In genomic region chr1:193151134-193151533, GRCm38 (mm10) we compare ENCODE assay signal across 15 mouse cellular contexts. TPM values are rescaled to one million over a fixed set of nuclear protein-coding genes. Genes with fewer than 3 reads are reported as not detected.
DNase-seq lines count a peak whose midpoint lies in the region; ATAC-seq and TF ChIP-seq lines count a peak whose summit lies in the region.
"Had no signal": no experiment of that assay in that cellular context is flagged by ENCODE, and none has a peak within 500 bp of the region (broad histone marks: within the 10 kb centered on the region; RNA-seq: fewer than 3 reads in every experiment).

No protein-coding gene starts in this region.

- H3K4me3 ChIP-seq in forebrain, embryonic 16.5 days (replicated peaks; ENCODE audit: low read length) = no peak overlapping the region
- H3K4me3 ChIP-seq in forebrain, embryonic 13.5 days = no peak overlapping the region
- H3K4me3 ChIP-seq in hindbrain, embryonic 11.5 days (ENCODE audit: low read depth, low read length) = no peak overlapping the region
- no peak overlapping the region for H3K4me3 ChIP-seq in hindbrain, embryonic 12.5 days
- no peak overlapping the region for H3K4me3 ChIP-seq in lung, postnatal 0 days (ENCODE audit: low read depth, low read length)
- no peak overlapping the region for H3K4me3 ChIP-seq in embryonic facial prominence, embryonic 15.5 days (replicated peaks)
- H3K4me3 ChIP-seq in stomach, postnatal 0 days (ENCODE audit: low read depth, low read length) = no peak overlapping the region
- H3K4me3 ChIP-seq: heart, adult 2 months; intestine, embryonic 15.5 days; limb, embryonic 13.5 days had no signal

- no peak for TF ChIP-seq EP300 in lung, postnatal 0 days (IDR thresholded peaks at IDR 0.05)
- no peak for TF ChIP-seq EP300 in stomach, postnatal 0 days (optimal IDR thresholded peaks at IDR 0.05)

- peaks cover 10% of the 10 kb centered on the region for H3K4me1 ChIP-seq in forebrain, embryonic 16.5 days (replicated peaks; ENCODE audit: control insufficient read depth, insufficient read depth, low read length)
- peaks cover 4% of the 10 kb centered on the region for H3K4me1 ChIP-seq in forebrain, embryonic 13.5 days
- H3K4me1 ChIP-seq in hindbrain, embryonic 11.5 days (replicated peaks; ENCODE audit: control insufficient read depth, insufficient read depth, low read length) = 0 out of 2 replicates have a peak, but pooled peaks cover 3% of the 10 kb centered on the region
- H3K4me1 ChIP-seq in hindbrain, embryonic 12.5 days = peaks cover 8% of the 10 kb centered on the region; the same call in 1 of the 2 replicates
- no peaks in the 10 kb centered on the region for H3K4me1 ChIP-seq in lung, postnatal 0 days (ENCODE audit: insufficient read depth, low read depth, low read length)
- H3K4me1 ChIP-seq in embryonic facial prominence, embryonic 15.5 days = peaks cover 39% of the 10 kb centered on the region
- H3K4me1 ChIP-seq in stomach, postnatal 0 days (replicated peaks; ENCODE audit: control insufficient read depth, insufficient read depth) = no peaks in the 10 kb centered on the region; the same call in 1 of the 2 replicates

- H3K27me3 ChIP-seq in forebrain, embryonic 16.5 days (replicated peaks; ENCODE audit: control insufficient read depth, insufficient read depth, low read length) = peaks cover 30% of the 10 kb centered on the region
- peaks cover 42% of the 10 kb centered on the region for H3K27me3 ChIP-seq in forebrain, embryonic 13.5 days
- H3K27me3 ChIP-seq in hindbrain, embryonic 11.5 days (ENCODE audit: control insufficient read depth, insufficient read depth, low read length) = peaks cover 31% of the 10 kb centered on the region
- H3K27me3 ChIP-seq in hindbrain, embryonic 12.5 days = peaks cover 52% of the 10 kb centered on the region
- peaks cover 15% of the 10 kb centered on the region; the same call in 1 of the 2 replicates for H3K27me3 ChIP-seq in lung, postnatal 0 days (replicated peaks; ENCODE audit: insufficient read depth, low read length)
- peaks cover 23% of the 10 kb centered on the region for H3K27me3 ChIP-seq in embryonic facial prominence, embryonic 15.5 days
- H3K27me3 ChIP-seq in stomach, postnatal 0 days (ENCODE audit: control insufficient read depth, insufficient read depth, low read length) = no peaks in the 10 kb centered on the region

- H3K4me2 ChIP-seq in forebrain, embryonic 16.5 days (ENCODE audit: low read length) = no peak overlapping the region
- no peak overlapping the region for H3K4me2 ChIP-seq in forebrain, embryonic 13.5 days
- no peak overlapping the region for H3K4me2 ChIP-seq in hindbrain, embryonic 11.5 days (replicated peaks; ENCODE audit: low read depth, low read length)
- no peak overlapping the region for H3K4me2 ChIP-seq in hindbrain, embryonic 12.5 days (replicated peaks)
- no peak overlapping the region for H3K4me2 ChIP-seq in lung, postnatal 0 days (replicated peaks; ENCODE audit: low read depth, low read length)
- H3K4me2 ChIP-seq in embryonic facial prominence, embryonic 15.5 days (replicated peaks) = no peak overlapping the region
- no peak overlapping the region for H3K4me2 ChIP-seq in stomach, postnatal 0 days (replicated peaks; ENCODE audit: low read depth)
- H3K4me2 ChIP-seq: intestine, embryonic 15.5 days; limb, embryonic 13.5 days had no signal

- no peak for DNase-seq in hindbrain, embryonic 11.5 days (ENCODE audit: low spot score)
- peak; percentile 23 for DNase-seq in lung, postnatal 0 days (ENCODE audit: low spot score)
- no peak for DNase-seq in lung, postnatal 36 days
- DNase-seq in stomach, postnatal 0 days (ENCODE audit: low spot score) = no peak
- DNase-seq: adrenal gland, postnatal 36 days; heart, adult 2 months; kidney, postnatal 10 days; lung, adult 18-20 months; right cerebral cortex, postnatal 25 days had no signal

- H3K9ac ChIP-seq in forebrain, embryonic 16.5 days (replicated peaks; ENCODE audit: low read depth, low read length) = no peak overlapping the region
- H3K9ac ChIP-seq in forebrain, embryonic 13.5 days = no peak overlapping the region
- H3K9ac ChIP-seq in hindbrain, embryonic 11.5 days (ENCODE audit: low read depth, low read length) = no peak overlapping the region
- H3K9ac ChIP-seq in hindbrain, embryonic 12.5 days = no peak overlapping the region
- no peak overlapping the region for H3K9ac ChIP-seq in lung, postnatal 0 days (replicated peaks; ENCODE audit: low read depth)
- no peak overlapping the region for H3K9ac ChIP-seq in embryonic facial prominence, embryonic 15.5 days
- H3K9ac ChIP-seq in stomach, postnatal 0 days (ENCODE audit: low read length) = no peak overlapping the region
- H3K9ac ChIP-seq: intestine, embryonic 15.5 days; limb, embryonic 13.5 days had no signal

- H3K9me3 ChIP-seq in forebrain, embryonic 16.5 days (ENCODE audit: control insufficient read depth, low read length) = no peaks in the 10 kb centered on the region
- H3K9me3 ChIP-seq in forebrain, embryonic 13.5 days (replicated peaks) = no peaks in the 10 kb centered on the region
- H3K9me3 ChIP-seq in hindbrain, embryonic 11.5 days (ENCODE audit: control insufficient read depth, low read length) = no peaks in the 10 kb centered on the region
- no peaks in the 10 kb centered on the region for H3K9me3 ChIP-seq in hindbrain, embryonic 12.5 days (replicated peaks)
- H3K9me3 ChIP-seq in lung, postnatal 0 days (ENCODE audit: low read length) = no peaks in the 10 kb centered on the region
- H3K9me3 ChIP-seq in embryonic facial prominence, embryonic 15.5 days (replicated peaks) = no peaks in the 10 kb centered on the region
- no peaks in the 10 kb centered on the region for H3K9me3 ChIP-seq in stomach, postnatal 0 days (ENCODE audit: control insufficient read depth, low read length)
- H3K9me3 ChIP-seq: intestine, embryonic 15.5 days; limb, embryonic 13.5 days had no signal

- 34% methylated on average over 7 of the region's 7 CpGs for WGBS in forebrain, embryonic 16.5 days
- WGBS in forebrain, embryonic 13.5 days = 43% methylated on average over 7 of the region's 7 CpGs
- WGBS in hindbrain, embryonic 11.5 days = 48% methylated on average over 7 of the region's 7 CpGs
- 43% methylated on average over 7 of the region's 7 CpGs for WGBS in hindbrain, embryonic 12.5 days
- WGBS in lung, postnatal 0 days = 36% methylated on average over 7 of the region's 7 CpGs
- WGBS in embryonic facial prominence, embryonic 15.5 days = 24% methylated on average over 7 of the region's 7 CpGs
- 37% methylated on average over 7 of the region's 7 CpGs for WGBS in stomach, postnatal 0 days

- TF ChIP-seq CTCF in lung, postnatal 0 days (IDR thresholded peaks at IDR 0.05) = no peak
- TF ChIP-seq CTCF in stomach, postnatal 0 days (IDR thresholded peaks at IDR 0.05; ENCODE audit: low read depth) = no peak

- H3K36me3 ChIP-seq in forebrain, embryonic 16.5 days (ENCODE audit: control insufficient read depth, insufficient read depth) = no peaks in the 10 kb centered on the region
- no peaks in the 10 kb centered on the region for H3K36me3 ChIP-seq in forebrain, embryonic 13.5 days (ENCODE audit: poor library complexity, severe bottlenecking)
- H3K36me3 ChIP-seq in hindbrain, embryonic 11.5 days (ENCODE audit: control insufficient read depth, insufficient read depth, low read length) = no peaks in the 10 kb centered on the region
- H3K36me3 ChIP-seq in hindbrain, embryonic 12.5 days = no peaks in the 10 kb centered on the region
- no peaks in the 10 kb centered on the region for H3K36me3 ChIP-seq in lung, postnatal 0 days (ENCODE audit: insufficient read depth, low read length)
- H3K36me3 ChIP-seq in embryonic facial prominence, embryonic 15.5 days = no peaks in the 10 kb centered on the region
- H3K36me3 ChIP-seq in stomach, postnatal 0 days (ENCODE audit: control insufficient read depth, insufficient read depth, low read length) = no peaks in the 10 kb centered on the region
- H3K36me3 ChIP-seq: intestine, embryonic 15.5 days; limb, embryonic 13.5 days had no signal

- peak; percentile 28; the same call in 1 of the 2 replicates for ATAC-seq in forebrain, embryonic 16.5 days
- no peak for ATAC-seq in forebrain, embryonic 13.5 days
- 0 out of 2 replicates have a peak, but pooled peaks have one; percentile 27 for ATAC-seq in hindbrain, embryonic 11.5 days (ENCODE audit: low FRiP score)
- no peak for ATAC-seq in hindbrain, embryonic 12.5 days (ENCODE audit: low FRiP score)
- no peak for ATAC-seq in lung, postnatal 0 days
- ATAC-seq in embryonic facial prominence, embryonic 15.5 days (ENCODE audit: insufficient number of reproducible peaks, low FRiP score, low TSS enrichment, low read depth) = 0 out of 2 replicates have a peak, but pooled peaks have one; percentile 41
- ATAC-seq in stomach, postnatal 0 days (ENCODE audit: low FRiP score, low TSS enrichment) = no peak
- ATAC-seq: intestine, embryonic 15.5 days had no signal

- H3K27ac ChIP-seq in forebrain, embryonic 16.5 days (ENCODE audit: low read length) = no peak overlapping the region
- H3K27ac ChIP-seq in forebrain, embryonic 13.5 days = no peak overlapping the region
- no peak overlapping the region for H3K27ac ChIP-seq in hindbrain, embryonic 11.5 days (ENCODE audit: low read depth, low read length)
- no peak overlapping the region for H3K27ac ChIP-seq in hindbrain, embryonic 12.5 days
- H3K27ac ChIP-seq in lung, postnatal 0 days (ENCODE audit: low read length) = no peak overlapping the region
- H3K27ac ChIP-seq in embryonic facial prominence, embryonic 15.5 days (replicated peaks) = no peak overlapping the region
- H3K27ac ChIP-seq in stomach, postnatal 0 days (replicated peaks) = no peak overlapping the region
- H3K27ac ChIP-seq: heart, adult 2 months; intestine, embryonic 15.5 days; limb, embryonic 13.5 days had no signal

RNA-seq across cellular contexts. Expression of gene Irf6, which starts 1.8 kb away (rescaled TPM):
- 0.75 and 1.4 TPM in 2 replicates for polyA plus RNA-seq in forebrain, embryonic 16.5 days (2015; fragmentation: Nextera tagmentation; extraction: Ambion mirVana)
- 0.63 and 0.79 TPM in 2 replicates for polyA plus RNA-seq in forebrain, embryonic 13.5 days (2015; fragmentation: Nextera tagmentation; extraction: Ambion mirVana)
- polyA plus RNA-seq in hindbrain, embryonic 11.5 days (2014; fragmentation: Nextera tagmentation; extraction: Ambion mirVana) = 3.1 and 4.4 TPM in 2 replicates
- polyA plus RNA-seq in hindbrain, embryonic 12.5 days (2016; fragmentation: Nextera tagmentation; extraction: Ambion mirVana) = 3.0 and 3.5 TPM in 2 replicates
- polyA plus RNA-seq in lung, postnatal 0 days (2015; fragmentation: Nextera tagmentation; extraction: Ambion mirVana) = 14.3 and 17.0 TPM in 2 replicates
- polyA plus RNA-seq in embryonic facial prominence, embryonic 15.5 days (2015; fragmentation: Nextera tagmentation; extraction: Ambion mirVana) = 51.2 and 56.7 TPM in 2 replicates
- 40.7 and 45.0 TPM in 2 replicates for polyA plus RNA-seq in stomach, postnatal 0 days (2015; fragmentation: Nextera tagmentation; extraction: Ambion mirVana)

RNA-seq across cellular contexts. Expression of gene A130010J15Rik, which starts 16.7 kb away (rescaled TPM):
- polyA plus RNA-seq in forebrain, embryonic 16.5 days (2015; fragmentation: Nextera tagmentation; extraction: Ambion mirVana) = 14.2 and 16.1 TPM in 2 replicates
- 12.2 and 14.5 TPM in 2 replicates for polyA plus RNA-seq in forebrain, embryonic 13.5 days (2015; fragmentation: Nextera tagmentation; extraction: Ambion mirVana)
- polyA plus RNA-seq in hindbrain, embryonic 11.5 days (2014; fragmentation: Nextera tagmentation; extraction: Ambion mirVana) = 14.6 and 16.2 TPM in 2 replicates
- polyA plus RNA-seq in hindbrain, embryonic 12.5 days (2016; fragmentation: Nextera tagmentation; extraction: Ambion mirVana) = 15.7 TPM in 2 replicates
- polyA plus RNA-seq in lung, postnatal 0 days (2015; fragmentation: Nextera tagmentation; extraction: Ambion mirVana) = 8.3 and 8.4 TPM in 2 replicates
- polyA plus RNA-seq in embryonic facial prominence, embryonic 15.5 days (2015; fragmentation: Nextera tagmentation; extraction: Ambion mirVana) = 15.3 and 15.9 TPM in 2 replicates
- polyA plus RNA-seq in stomach, postnatal 0 days (2015; fragmentation: Nextera tagmentation; extraction: Ambion mirVana) = 11.4 and 11.7 TPM in 2 replicates

RNA-seq across cellular contexts. Expression of gene Diexf, which starts 21.1 kb away (rescaled TPM):
- polyA plus RNA-seq in forebrain, embryonic 16.5 days (2015; fragmentation: Nextera tagmentation; extraction: Ambion mirVana) = 11.3 and 13.9 TPM in 2 replicates
- 10.0 and 10.2 TPM in 2 replicates for polyA plus RNA-seq in forebrain, embryonic 13.5 days (2015; fragmentation: Nextera tagmentation; extraction: Ambion mirVana)
- 11.5 and 12.7 TPM in 2 replicates for polyA plus RNA-seq in hindbrain, embryonic 11.5 days (2014; fragmentation: Nextera tagmentation; extraction: Ambion mirVana)
- polyA plus RNA-seq in hindbrain, embryonic 12.5 days (2016; fragmentation: Nextera tagmentation; extraction: Ambion mirVana) = 8.5 and 9.1 TPM in 2 replicates
- polyA plus RNA-seq in lung, postnatal 0 days (2015; fragmentation: Nextera tagmentation; extraction: Ambion mirVana) = 2.5 and 2.9 TPM in 2 replicates
- 8.2 and 8.6 TPM in 2 replicates for polyA plus RNA-seq in embryonic facial prominence, embryonic 15.5 days (2015; fragmentation: Nextera tagmentation; extraction: Ambion mirVana)
- 2.1 and 2.4 TPM in 2 replicates for polyA plus RNA-seq in stomach, postnatal 0 days (2015; fragmentation: Nextera tagmentation; extraction: Ambion mirVana)

RNA-seq across cellular contexts. Expression of gene Traf3ip3, which starts 50.4 kb away (rescaled TPM):
- polyA plus RNA-seq in forebrain, embryonic 16.5 days (2015; fragmentation: Nextera tagmentation; extraction: Ambion mirVana) = 0.51 and 1.2 TPM in 2 replicates
- 0.58 and 1.0 TPM in 2 replicates for polyA plus RNA-seq in forebrain, embryonic 13.5 days (2015; fragmentation: Nextera tagmentation; extraction: Ambion mirVana)
- polyA plus RNA-seq in hindbrain, embryonic 11.5 days (2014; fragmentation: Nextera tagmentation; extraction: Ambion mirVana) = 1.9 and 2.3 TPM in 2 replicates
- polyA plus RNA-seq in hindbrain, embryonic 12.5 days (2016; fragmentation: Nextera tagmentation; extraction: Ambion mirVana) = 2.6 and 3.6 TPM in 2 replicates
- 3.0 and 3.6 TPM in 2 replicates for polyA plus RNA-seq in lung, postnatal 0 days (2015; fragmentation: Nextera tagmentation; extraction: Ambion mirVana)
- polyA plus RNA-seq in embryonic facial prominence, embryonic 15.5 days (2015; fragmentation: Nextera tagmentation; extraction: Ambion mirVana) = 23.6 and 31.4 TPM in 2 replicates
- 1.8 and 2.8 TPM in 2 replicates for polyA plus RNA-seq in stomach, postnatal 0 days (2015; fragmentation: Nextera tagmentation; extraction: Ambion mirVana)

RNA-seq across cellular contexts. Expression of gene Lamb3, which starts 56.4 kb away (rescaled TPM):
- polyA plus RNA-seq in forebrain, embryonic 16.5 days (2015; fragmentation: Nextera tagmentation; extraction: Ambion mirVana) = 0.32 and 0.58 TPM in 2 replicates
- 0.32 and 0.55 TPM in 2 replicates for polyA plus RNA-seq in forebrain, embryonic 13.5 days (2015; fragmentation: Nextera tagmentation; extraction: Ambion mirVana)
- polyA plus RNA-seq in hindbrain, embryonic 11.5 days (2014; fragmentation: Nextera tagmentation; extraction: Ambion mirVana) = 0.12 and 0.38 TPM in 2 replicates
- polyA plus RNA-seq in hindbrain, embryonic 12.5 days (2016; fragmentation: Nextera tagmentation; extraction: Ambion mirVana) = 0.36 and 0.52 TPM in 2 replicates
- 62.8 and 63.1 TPM in 2 replicates for polyA plus RNA-seq in lung, postnatal 0 days (2015; fragmentation: Nextera tagmentation; extraction: Ambion mirVana)
- 17.9 and 20.1 TPM in 2 replicates for polyA plus RNA-seq in embryonic facial prominence, embryonic 15.5 days (2015; fragmentation: Nextera tagmentation; extraction: Ambion mirVana)
- 34.9 and 35.5 TPM in 2 replicates for polyA plus RNA-seq in stomach, postnatal 0 days (2015; fragmentation: Nextera tagmentation; extraction: Ambion mirVana)

Comparison
In these comparisons a context has a peak if more than half of its experiments do, and no peak if none do; other contexts are left out.
1. ATAC-seq: peak in forebrain, embryonic 16.5 days (single experiment), hindbrain, embryonic 11.5 days (single experiment) and embryonic facial prominence, embryonic 15.5 days (single experiment); none in forebrain, embryonic 13.5 days (single experiment), hindbrain, embryonic 12.5 days (single experiment), lung, postnatal 0 days (single experiment) and stomach, postnatal 0 days (single experiment).